Mouse (Mus musculus): ENCODE data around the gene Depdc7. TPM values are rescaled to one million over a fixed set of nuclear protein-coding genes. Genes with fewer than 3 reads are reported as not detected.

Depdc7 gene
- polyA plus RNA-seq, 1 experiment from 2014 or later, result 44.7 TPM

DNA sequence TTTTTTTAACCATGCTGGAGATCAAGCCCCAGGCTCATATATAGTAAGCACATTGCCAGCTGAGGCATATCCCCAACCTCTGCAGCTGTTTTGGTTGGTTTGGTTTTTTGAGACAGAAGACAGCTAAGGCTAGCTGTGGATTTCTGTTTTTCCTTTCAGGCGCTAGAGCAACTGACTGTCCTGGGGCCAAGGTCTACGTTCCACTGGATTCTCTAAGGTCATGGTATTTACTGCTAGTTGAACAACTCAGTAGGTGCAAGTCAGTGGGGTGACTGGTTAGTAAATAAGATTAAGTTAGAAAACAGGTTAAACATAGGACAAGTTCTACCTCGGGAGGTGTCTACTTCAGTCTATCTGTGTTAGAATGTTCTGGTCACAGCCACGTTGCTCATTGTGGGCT, 57.9 kb downstream of the Depdc7 start:
- Histone ChIP-seq H3K27ac (ENCODE audit: low read length) (no peak overlapping the region), H3K4me3 (ENCODE audit: low read length) (no peak overlapping the region), H3K9ac (ENCODE audit: low read depth, low read length) (no peak overlapping the region), H3K27me3 (replicated peaks; ENCODE audit: control insufficient read depth, insufficient read depth, low read length) (no peaks in the 10 kb centered on the region), H3K36me3 (ENCODE audit: control insufficient read depth, insufficient read depth, low read length) (no peaks in the 10 kb centered on the region), H3K4me1 (ENCODE audit: control insufficient read depth, insufficient read depth, low read length) (no peaks in the 10 kb centered on the region), H3K9me3 (ENCODE audit: control insufficient read depth, low read length) (no peaks in the 10 kb centered on the region), H3K4me2 (ENCODE audit: low read depth, low read length) (no peak overlapping the region)
- no peak for ATAC-seq
- 89% methylated on average over 4 of the region's 4 CpGs for WGBS

DNA sequence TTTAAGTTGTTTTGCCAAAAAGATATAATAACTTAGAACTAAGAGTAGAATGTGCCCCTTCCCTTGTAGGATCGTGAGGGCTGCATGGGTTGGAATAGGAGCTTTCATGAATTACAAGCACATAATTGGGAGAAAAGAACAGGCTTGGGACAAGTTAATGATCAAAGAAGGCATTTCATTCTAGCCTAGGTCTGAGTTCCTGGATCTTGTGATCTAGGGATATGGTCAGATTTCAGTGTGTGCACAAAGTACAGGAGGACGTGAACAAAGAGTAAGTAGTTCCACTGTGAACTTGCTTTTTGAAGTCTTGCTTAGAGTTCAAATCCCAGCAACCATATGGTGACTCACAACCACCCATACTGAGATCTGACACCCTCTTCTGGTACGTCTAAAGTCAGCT, 65.4 kb downstream of the Depdc7 start:
- Histone ChIP-seq H3K4me2 (ENCODE audit: low read depth, low read length) (no peak overlapping the region), H3K4me1 (ENCODE audit: control insufficient read depth, insufficient read depth, low read length) (no peaks in the 10 kb centered on the region), H3K27me3 (replicated peaks; ENCODE audit: control insufficient read depth, insufficient read depth, low read length) (no peaks in the 10 kb centered on the region), H3K4me3 (ENCODE audit: low read length) (no peak overlapping the region), H3K36me3 (ENCODE audit: control insufficient read depth, insufficient read depth, low read length) (no peaks in the 10 kb centered on the region), H3K9ac (ENCODE audit: low read depth, low read length) (no peak overlapping the region), H3K9me3 (ENCODE audit: control insufficient read depth, low read length) (no peaks in the 10 kb centered on the region), H3K27ac (ENCODE audit: low read length) (no peak overlapping the region)
- no peak for ATAC-seq
- WGBS, result 84% methylated on average over 3 of the region's 3 CpGs

Other genes with a start within 250 kb of the Depdc7 start
- gene Hipk3, start 248.4 kb downstream of the Depdc7 start, polyA plus RNA-seq (2015; fragmentation: Nextera tagmentation; extraction: Ambion mirVana), result 7.6 and 9.7 TPM in 2 replicates
- gene Cstf3, start 152.4 kb downstream of the Depdc7 start, polyA plus RNA-seq (2015; fragmentation: Nextera tagmentation; extraction: Ambion mirVana), result 43.4 and 49.1 TPM in 2 replicates
- 21.8 and 24.5 TPM in 2 replicates for gene Tcp11l1, start 30.7 kb downstream of the Depdc7 start, polyA plus RNA-seq (2015; fragmentation: Nextera tagmentation; extraction: Ambion mirVana)
- not detected in 2 replicates for gene Pin1rt1, start 26.5 kb downstream of the Depdc7 start, polyA plus RNA-seq (2015; fragmentation: Nextera tagmentation; extraction: Ambion mirVana)
- 4.5 and 4.9 TPM in 2 replicates for gene Qser1, start 73.9 kb upstream of the Depdc7 start, polyA plus RNA-seq (2015; fragmentation: Nextera tagmentation; extraction: Ambion mirVana)
- 1.8 and 2.2 TPM in 2 replicates for gene Prrg4, start 107.0 kb upstream of the Depdc7 start, polyA plus RNA-seq (2015; fragmentation: Nextera tagmentation; extraction: Ambion mirVana)
- gene Ccdc73, start 124.9 kb upstream of the Depdc7 start, polyA plus RNA-seq (2015; fragmentation: Nextera tagmentation; extraction: Ambion mirVana), result 4.4 and 6.0 TPM in 2 replicates